Mouse (Mus musculus): ENCODE results near the gene Glrx5.

Glrx5 gene

DNA sequence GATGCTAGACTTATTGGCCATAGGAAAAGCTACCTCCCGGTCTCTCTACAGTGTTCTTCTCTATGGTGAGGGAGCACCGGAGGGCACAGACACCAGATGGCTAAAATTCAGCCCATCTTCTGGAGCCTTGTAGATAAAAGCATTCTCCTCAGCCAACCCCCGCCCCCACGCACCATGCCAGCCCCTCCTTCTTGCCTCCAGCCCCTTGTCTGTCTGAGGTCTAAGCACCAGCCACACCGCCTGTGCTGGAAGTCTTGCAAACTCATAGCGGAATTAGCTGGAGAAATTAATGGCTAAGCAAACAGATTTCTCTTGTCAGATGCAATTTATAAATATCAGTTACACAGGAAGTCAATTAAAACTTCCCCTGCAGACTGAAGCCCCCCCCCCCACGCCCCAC is 43.0 kb downstream of the Glrx5 start:
- no peak for DNase-seq

GRCm38 (mm10) chr12:105076511-105076910 is 44.0 kb downstream of the Glrx5 start:
- no peak for DNase-seq

GRCm38 (mm10) chr12:105077232-105077631 is 44.7 kb downstream of the Glrx5 start:
- no peak for DNase-seq

GRCm38 (mm10) chr12:105084171-105084570 is 51.7 kb downstream of the Glrx5 start:
- DNase-seq = no peak

DNA sequence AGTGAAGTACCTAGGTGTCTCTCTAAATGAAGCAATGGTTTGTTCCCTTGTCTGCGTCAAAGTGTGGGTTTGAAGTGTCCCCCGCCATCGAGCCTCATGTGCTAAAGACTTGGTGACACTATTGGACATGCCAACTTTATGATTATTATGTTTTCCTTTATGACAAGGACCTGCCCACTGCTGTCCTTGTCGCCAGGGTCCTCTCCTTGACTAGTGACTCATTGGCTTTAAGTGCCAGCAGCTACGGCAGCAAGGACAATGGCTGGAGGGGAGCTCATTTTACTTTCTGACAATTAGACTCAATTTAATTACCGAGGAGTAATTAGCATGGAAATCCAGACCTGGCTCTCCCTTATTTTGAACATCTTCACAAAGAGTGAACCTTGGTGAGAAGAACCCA is 52.3 kb downstream of the Glrx5 start:
- no peak for DNase-seq

GRCm38 (mm10) chr12:105085296-105085695 is 52.8 kb downstream of the Glrx5 start:
- no peak for DNase-seq

GRCm38 (mm10) chr12:105086781-105087180 is 54.3 kb downstream of the Glrx5 start:
- DNase-seq = no peak

DNA sequence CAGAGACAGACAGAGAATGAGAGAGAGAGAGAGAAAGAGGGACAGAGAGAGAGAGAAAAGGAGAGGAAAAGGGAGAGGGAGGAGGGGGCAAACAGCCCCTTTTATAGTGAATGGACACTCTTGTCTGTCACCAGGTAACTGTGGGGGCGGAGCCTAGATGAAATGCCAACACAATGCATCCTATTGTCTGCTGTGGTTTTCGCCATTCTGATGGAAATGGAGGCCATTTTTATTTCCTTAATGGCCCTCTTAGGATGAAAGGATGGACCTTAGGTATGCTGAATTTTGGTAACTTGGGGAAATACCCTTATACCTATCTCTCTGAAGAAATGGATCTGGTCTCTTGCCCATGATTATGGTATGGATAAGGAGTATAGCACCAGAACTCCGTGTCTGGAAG is 54.9 kb downstream of the Glrx5 start:
- DNase-seq = no peak

- no peak for DNase-seq
Observed at GRCm38 (mm10) chr12:105089231-105089630, 56.7 kb downstream of the Glrx5 start.

GRCm38 (mm10) chr12:105091604-105092003 is 59.1 kb downstream of the Glrx5 start:
- no peak for DNase-seq
